ENCODE assay signal across 20 mouse cellular contexts in genomic region chr8:73187381-73187780, GRCm38 (mm10).
"Had no signal": no experiment of that assay in that cellular context is flagged by ENCODE, and none has a peak within 500 bp of the region (broad histone marks: within the 10 kb centered on the region; RNA-seq: fewer than 3 reads in every experiment).

No protein-coding gene starts in this region.

- H3K27me3 ChIP-seq: limb, embryonic 12.5 days; limb, embryonic 15.5 days; liver, embryonic 13.5 days; midbrain, embryonic 12.5 days; midbrain, embryonic 15.5 days; neural tube, embryonic 12.5 days; neural tube, embryonic 15.5 days had no signal

- H3K27ac ChIP-seq: hindbrain, postnatal 0 days; kidney, postnatal 0 days; limb, embryonic 12.5 days; limb, embryonic 15.5 days; liver, embryonic 13.5 days; macrophage; midbrain, embryonic 12.5 days; midbrain, embryonic 15.5 days; neural tube, embryonic 12.5 days; neural tube, embryonic 15.5 days; stomach, postnatal 0 days had no signal

- H3K4me3 ChIP-seq: limb, embryonic 12.5 days; limb, embryonic 15.5 days; liver, embryonic 13.5 days; midbrain, embryonic 12.5 days; midbrain, embryonic 15.5 days; neural tube, embryonic 12.5 days; neural tube, embryonic 15.5 days had no signal

- H3K9ac ChIP-seq: limb, embryonic 12.5 days; limb, embryonic 15.5 days; liver, embryonic 13.5 days; midbrain, embryonic 12.5 days; midbrain, embryonic 15.5 days; neural tube, embryonic 12.5 days; neural tube, embryonic 15.5 days had no signal

- H3K36me3 ChIP-seq: limb, embryonic 12.5 days; limb, embryonic 15.5 days; liver, embryonic 13.5 days; midbrain, embryonic 12.5 days; midbrain, embryonic 15.5 days; neural tube, embryonic 12.5 days; neural tube, embryonic 15.5 days had no signal

- H3K4me2 ChIP-seq: limb, embryonic 12.5 days; limb, embryonic 15.5 days; liver, embryonic 13.5 days; midbrain, embryonic 12.5 days; midbrain, embryonic 15.5 days; neural tube, embryonic 12.5 days; neural tube, embryonic 15.5 days had no signal

- ATAC-seq: hindbrain, postnatal 0 days; inflammation-experienced regulatory T-cells, adult 6 months; midbrain, embryonic 15.5 days had no signal

- H3K4me1 ChIP-seq: limb, embryonic 12.5 days; limb, embryonic 15.5 days; liver, embryonic 13.5 days; midbrain, embryonic 12.5 days; midbrain, embryonic 15.5 days; neural tube, embryonic 12.5 days; neural tube, embryonic 15.5 days had no signal

- H3K9me3 ChIP-seq: limb, embryonic 12.5 days; limb, embryonic 15.5 days; liver, embryonic 13.5 days; midbrain, embryonic 12.5 days; midbrain, embryonic 15.5 days; neural tube, embryonic 12.5 days; neural tube, embryonic 15.5 days had no signal

- DNase-seq: left cerebral cortex, postnatal 4 days; liver, embryonic 13.5 days; lung, adult 2 months; right cerebral cortex, adult 18-20 months; right cerebral cortex, postnatal 14 days; right cerebral cortex, postnatal 4 days; thymus, adult 2 months; thymus, postnatal 14 days; thymus, postnatal 4 days had no signal
